Mouse (Mus musculus): ENCODE results near the gene Fbln5. TPM values are rescaled to one million over a fixed set of nuclear protein-coding genes. Genes with fewer than 3 reads are reported as not detected.

Fbln5 gene
- polyA plus RNA-seq (2015; fragmentation: Nextera tagmentation; extraction: Ambion mirVana), result 154 and 160 TPM in 2 replicates

- H3K4me1 ChIP-seq, result peaks cover 19% of the 10 kb centered on the region
- no peaks in the 10 kb centered on the region for H3K36me3 ChIP-seq
- peaks cover 24% of the 10 kb centered on the region for H3K27me3 ChIP-seq (replicated peaks)
- peak within 1 kb of the TSS; percentile 96 for H3K4me2 ChIP-seq
- H3K4me3 ChIP-seq, result peak within 1 kb of the TSS; percentile 56
- peak within 1 kb of the TSS; percentile 76 for H3K9ac ChIP-seq
- ATAC-seq (ENCODE audit: extremely low read depth, insufficient number of reproducible peaks, low FRiP score, low TSS enrichment), result 0 out of 2 replicates have a peak, but pooled peaks have one; percentile 38
- under 1% methylated on average over 46 of the region's 46 CpGs for WGBS
- peak within 1 kb of the TSS; percentile 87 for H3K27ac ChIP-seq (replicated peaks)
- H3K9me3 ChIP-seq, result no peaks in the 10 kb centered on the region
Observed at GRCm38 (mm10) chr12:101818608-101819370, at the start of gene Fbln5. Gene Fbln5, minus strand, starts transcription at chr12:101819055.

DNA sequence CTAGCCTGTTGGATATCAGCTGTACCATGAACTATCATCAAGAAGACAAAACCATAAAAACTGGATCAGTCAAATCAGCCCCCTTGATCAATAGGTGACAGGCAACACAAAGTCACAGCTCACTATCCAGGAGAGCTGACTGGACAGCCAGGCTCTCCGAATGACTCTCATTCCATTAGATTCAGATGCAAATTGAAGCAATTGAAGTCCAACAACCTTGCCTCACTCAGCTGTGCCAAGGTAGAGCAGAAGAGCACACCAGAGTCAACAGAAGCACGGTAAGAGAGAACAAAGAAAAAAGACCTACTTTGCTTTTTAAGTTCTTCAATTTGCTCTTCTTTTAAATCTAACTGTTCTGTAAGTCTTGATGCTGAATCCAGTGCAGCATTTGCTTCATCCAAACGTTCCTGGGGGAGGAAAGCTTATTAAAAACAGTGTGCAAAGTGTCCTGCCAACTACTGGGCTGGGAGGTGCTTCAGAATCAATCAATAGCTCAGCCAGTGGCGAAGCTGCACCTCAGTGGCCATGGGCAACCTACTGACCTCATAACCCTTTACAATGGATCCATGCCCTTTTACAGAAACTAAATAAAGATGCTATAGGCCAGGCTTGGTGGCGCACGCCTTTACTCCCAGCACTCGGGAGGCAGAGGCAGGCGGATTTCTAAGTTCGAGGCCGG, 43.6 kb upstream of the Fbln5 start:
- no peak overlapping the region for H3K9ac ChIP-seq
- 88% methylated on average over 10 of the region's 10 CpGs for WGBS
- H3K4me1 ChIP-seq, result peaks cover 3% of the 10 kb centered on the region; the same call in 1 of the 2 replicates
- no peak for ATAC-seq (ENCODE audit: extremely low read depth, insufficient number of reproducible peaks, low FRiP score, low TSS enrichment)
- no peak overlapping the region for H3K4me2 ChIP-seq
- H3K27me3 ChIP-seq (replicated peaks), result no peaks in the 10 kb centered on the region
- H3K36me3 ChIP-seq, result peaks cover 51% of the 10 kb centered on the region
- no peak overlapping the region for H3K4me3 ChIP-seq
- H3K27ac ChIP-seq (replicated peaks), result no peak overlapping the region
- no peaks in the 10 kb centered on the region for H3K9me3 ChIP-seq

- no peak overlapping the region for H3K4me2 ChIP-seq
- H3K27me3 ChIP-seq (replicated peaks), result no peaks in the 10 kb centered on the region
- H3K27ac ChIP-seq (replicated peaks), result no peak overlapping the region
- no peak overlapping the region for H3K9ac ChIP-seq
- no peak for ATAC-seq (ENCODE audit: extremely low read depth, insufficient number of reproducible peaks, low FRiP score, low TSS enrichment)
- no peak overlapping the region for H3K4me3 ChIP-seq
- peaks cover 3% of the 10 kb centered on the region; the same call in 1 of the 2 replicates for H3K4me1 ChIP-seq
- no peaks in the 10 kb centered on the region for H3K9me3 ChIP-seq
- peaks cover 35% of the 10 kb centered on the region for H3K36me3 ChIP-seq
- 90% methylated on average over 1 of the region's 1 CpGs for WGBS
Observed at GRCm38 (mm10) chr12:101860256-101860655, 41.4 kb upstream of the Fbln5 start.

- ATAC-seq (ENCODE audit: extremely low read depth, insufficient number of reproducible peaks, low FRiP score, low TSS enrichment), result no peak
- H3K27me3 ChIP-seq (replicated peaks), result no peaks in the 10 kb centered on the region
- no peak overlapping the region for H3K4me2 ChIP-seq
- no peaks in the 10 kb centered on the region for H3K9me3 ChIP-seq
- 60% methylated on average over 5 of the region's 5 CpGs for WGBS
- H3K36me3 ChIP-seq, result peaks cover 28% of the 10 kb centered on the region
- peak overlapping the region; percentile 62; the same call in 1 of the 2 replicates for H3K27ac ChIP-seq (replicated peaks)
- H3K4me1 ChIP-seq, result peaks cover 3% of the 10 kb centered on the region; the same call in 1 of the 2 replicates
- no peak overlapping the region for H3K9ac ChIP-seq
- no peak overlapping the region for H3K4me3 ChIP-seq
Observed at GRCm38 (mm10) chr12:101858011-101858410, 39.2 kb upstream of the Fbln5 start.

DNA sequence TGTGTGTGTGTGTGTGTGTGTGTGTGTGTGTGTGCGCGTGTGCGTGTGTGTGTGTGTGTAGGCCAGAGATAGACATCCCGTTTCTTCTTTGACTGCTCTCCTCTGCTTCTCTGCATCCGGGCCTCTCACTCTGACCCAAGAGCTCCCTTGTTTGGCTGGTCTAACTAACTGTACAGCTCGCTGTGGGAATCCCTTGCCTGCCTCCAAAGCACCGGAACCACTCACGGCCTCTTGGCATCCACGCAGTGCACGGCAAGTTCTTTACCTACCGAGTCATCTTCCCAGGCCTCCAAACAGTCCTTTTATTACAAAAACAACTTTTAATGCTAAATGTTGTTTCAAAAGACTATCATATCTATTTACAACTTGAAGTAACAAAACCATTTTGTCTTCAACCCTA, 35.5 kb upstream of the Fbln5 start:
- 89% methylated on average over 8 of the region's 11 CpGs for WGBS
- no peaks in the 10 kb centered on the region for H3K9me3 ChIP-seq

DNA sequence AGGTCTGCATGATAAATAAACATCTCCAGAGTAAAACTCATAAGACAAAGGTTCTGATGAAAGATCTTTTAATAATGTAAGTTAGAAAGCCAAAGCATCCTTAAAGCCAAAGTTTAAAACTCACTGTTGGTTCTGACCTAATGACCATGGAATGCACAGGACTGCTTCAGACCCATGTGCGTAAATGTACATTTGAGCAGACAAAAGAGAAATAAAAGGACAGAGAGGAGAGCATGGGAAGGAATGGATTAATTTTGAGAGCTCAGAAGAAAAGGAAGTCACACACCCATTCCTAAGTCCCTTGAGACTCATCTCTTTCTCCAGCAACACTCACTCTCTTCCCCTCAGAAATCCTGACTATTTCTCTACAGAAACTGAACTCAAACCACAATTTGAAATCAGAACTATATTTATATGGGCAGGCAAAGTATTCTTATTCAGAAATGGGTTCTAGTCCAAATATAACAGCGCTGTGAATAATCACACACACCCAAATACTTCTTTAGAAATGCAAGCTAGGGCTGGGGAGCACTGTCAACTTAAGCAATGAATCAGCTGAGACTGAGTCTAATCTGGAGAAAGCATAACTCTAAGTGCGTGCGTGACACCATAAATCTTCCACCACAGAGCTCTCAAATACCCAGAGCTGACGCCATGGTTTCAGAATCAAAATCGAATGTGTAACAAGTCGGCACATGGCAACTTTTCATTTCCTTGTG, 33.1 kb upstream of the Fbln5 start:
- Histone ChIP-seq H3K4me3 (no peak overlapping the region), H3K9me3 (no peaks in the 10 kb centered on the region), H3K4me1 (peaks cover 21% of the 10 kb centered on the region), H3K27ac (replicated peaks) (peak overlapping the region; percentile 51), H3K36me3 (peaks cover 6% of the 10 kb centered on the region), H3K9ac (no peak overlapping the region), H3K27me3 (replicated peaks) (no peaks in the 10 kb centered on the region), H3K4me2 (peak overlapping the region; percentile 9; the same call in 1 of the 2 replicates)
- ATAC-seq (ENCODE audit: extremely low read depth, insufficient number of reproducible peaks, low FRiP score, low TSS enrichment), result no peak
- WGBS, result 54% methylated on average over 7 of the region's 7 CpGs

More for the DNA sequence above, 35.5 kb upstream of the Fbln5 start:
- Histone ChIP-seq H3K4me3 (no peak overlapping the region), H3K27ac (replicated peaks) (no peak overlapping the region), H3K4me1 (peaks cover 24% of the 10 kb centered on the region), H3K36me3 (peaks cover 6% of the 10 kb centered on the region), H3K9ac (no peak overlapping the region), H3K4me2 (no peak overlapping the region), H3K27me3 (replicated peaks) (no peaks in the 10 kb centered on the region)
- ATAC-seq (ENCODE audit: extremely low read depth, insufficient number of reproducible peaks, low FRiP score, low TSS enrichment), result no peak

- Histone ChIP-seq H3K27me3 (replicated peaks) (no peaks in the 10 kb centered on the region), H3K4me3 (no peak overlapping the region), H3K9ac (no peak overlapping the region), H3K27ac (replicated peaks) (peak overlapping the region; percentile 51), H3K4me1 (peaks cover 21% of the 10 kb centered on the region), H3K36me3 (peaks cover 10% of the 10 kb centered on the region), H3K9me3 (no peaks in the 10 kb centered on the region), H3K4me2 (peak overlapping the region; percentile 9; the same call in 1 of the 2 replicates)
- 28% methylated on average over 9 of the region's 9 CpGs for WGBS
- no peak; the same call in 1 of the 2 replicates for ATAC-seq (ENCODE audit: extremely low read depth, insufficient number of reproducible peaks, low FRiP score, low TSS enrichment)
Observed at GRCm38 (mm10) chr12:101851314-101851713, 32.5 kb upstream of the Fbln5 start.

DNA sequence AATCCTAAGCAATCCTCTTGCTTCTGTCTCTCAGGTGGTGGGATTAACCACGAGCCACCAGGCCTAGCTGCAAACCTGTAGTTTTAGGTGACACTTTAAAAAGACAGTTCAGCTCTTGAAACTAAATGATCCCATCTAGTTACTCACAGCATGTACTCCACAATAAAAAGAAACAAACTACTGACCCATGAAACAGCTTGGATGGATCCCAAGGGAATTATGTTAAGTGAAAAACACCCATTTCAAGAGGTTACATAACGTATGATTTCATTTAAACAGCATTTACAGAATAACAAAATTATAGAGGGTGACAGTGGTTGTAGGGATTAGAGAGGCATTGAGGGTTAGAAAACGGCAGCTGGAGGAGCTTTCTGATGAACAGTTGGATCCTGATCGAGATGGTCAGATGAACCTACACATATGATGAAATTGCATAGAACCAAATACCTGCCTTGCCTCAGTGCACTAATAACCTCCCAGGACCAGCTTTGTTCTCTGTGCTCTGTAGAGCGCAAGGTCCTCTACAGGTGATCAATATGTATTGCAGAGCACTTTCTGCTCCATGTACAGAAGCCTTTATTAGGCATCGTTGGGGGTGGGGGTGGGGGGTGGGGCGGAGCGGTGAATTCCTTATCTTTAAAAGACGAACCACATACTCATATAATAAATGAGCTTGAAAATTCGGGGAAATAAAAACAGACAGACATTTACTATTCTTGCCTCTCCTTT, 17.9 kb upstream of the Fbln5 start:
- Histone ChIP-seq H3K4me3 (no peak overlapping the region), H3K9ac (no peak overlapping the region), H3K9me3 (no peaks in the 10 kb centered on the region), H3K4me1 (no peaks in the 10 kb centered on the region), H3K27me3 (replicated peaks) (no peaks in the 10 kb centered on the region), H3K4me2 (no peak overlapping the region), H3K27ac (replicated peaks) (no peak overlapping the region), H3K36me3 (peaks cover 53% of the 10 kb centered on the region)
- no peak for ATAC-seq (ENCODE audit: extremely low read depth, insufficient number of reproducible peaks, low FRiP score, low TSS enrichment)
- 87% methylated on average over 10 of the region's 10 CpGs for WGBS

DNA sequence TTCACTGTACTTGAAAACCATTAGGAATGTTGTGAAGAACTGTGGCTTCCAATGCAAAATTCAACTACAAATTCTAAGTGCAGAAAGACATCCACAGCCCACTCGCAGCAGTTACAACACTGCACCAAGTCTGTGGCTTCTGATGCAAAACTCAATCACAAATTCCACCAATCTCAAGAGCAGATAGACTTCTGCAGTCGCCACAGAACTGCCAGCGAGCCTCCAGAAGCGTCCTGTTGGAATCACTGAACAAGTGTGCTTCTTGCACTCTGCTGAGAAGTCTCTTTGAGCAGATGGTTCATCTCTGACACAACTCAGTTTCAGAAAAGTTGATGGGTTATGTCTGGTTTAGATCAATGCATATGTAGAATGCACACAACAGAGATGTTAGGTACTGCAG, 15.9 kb upstream of the Fbln5 start:
- H3K4me3 ChIP-seq, result no peak overlapping the region
- H3K36me3 ChIP-seq, result peaks cover 53% of the 10 kb centered on the region
- no peak for ATAC-seq (ENCODE audit: extremely low read depth, insufficient number of reproducible peaks, low FRiP score, low TSS enrichment)
- no peaks in the 10 kb centered on the region for H3K27me3 ChIP-seq (replicated peaks)
- H3K4me2 ChIP-seq, result no peak overlapping the region
- peaks cover 16% of the 10 kb centered on the region for H3K4me1 ChIP-seq
- H3K9ac ChIP-seq, result no peak overlapping the region
- no peak overlapping the region for H3K27ac ChIP-seq (replicated peaks)
- no peaks in the 10 kb centered on the region for H3K9me3 ChIP-seq
- WGBS, result 83% methylated on average over 4 of the region's 4 CpGs

- ATAC-seq (ENCODE audit: extremely low read depth, insufficient number of reproducible peaks, low FRiP score, low TSS enrichment), result no peak
- no peaks in the 10 kb centered on the region for H3K9me3 ChIP-seq
- no peak overlapping the region for H3K4me2 ChIP-seq
- no peak overlapping the region for H3K9ac ChIP-seq
- WGBS, result 89% methylated on average over 8 of the region's 8 CpGs
- H3K36me3 ChIP-seq, result peaks cover 48% of the 10 kb centered on the region
- H3K4me3 ChIP-seq, result no peak overlapping the region
- H3K27ac ChIP-seq (replicated peaks), result no peak overlapping the region
- peaks cover 20% of the 10 kb centered on the region for H3K4me1 ChIP-seq
- H3K27me3 ChIP-seq (replicated peaks), result no peaks in the 10 kb centered on the region
Observed at GRCm38 (mm10) chr12:101833776-101834175, 14.9 kb upstream of the Fbln5 start.

Measured in heart, embryonic 13.5 days (tissue).